Mouse (Mus musculus): Measurements from ENCODE around the gene Hoxa7. TPM values are rescaled to one million over a fixed set of nuclear protein-coding genes. Genes with fewer than 3 reads are reported as not detected.
A peak's percentile ranks its signal among the peaks of the same experiment; 100 is the strongest.

Hoxa7 gene
- total RNA-seq, 1 experiment from 2014 or later: not detected

DNA sequence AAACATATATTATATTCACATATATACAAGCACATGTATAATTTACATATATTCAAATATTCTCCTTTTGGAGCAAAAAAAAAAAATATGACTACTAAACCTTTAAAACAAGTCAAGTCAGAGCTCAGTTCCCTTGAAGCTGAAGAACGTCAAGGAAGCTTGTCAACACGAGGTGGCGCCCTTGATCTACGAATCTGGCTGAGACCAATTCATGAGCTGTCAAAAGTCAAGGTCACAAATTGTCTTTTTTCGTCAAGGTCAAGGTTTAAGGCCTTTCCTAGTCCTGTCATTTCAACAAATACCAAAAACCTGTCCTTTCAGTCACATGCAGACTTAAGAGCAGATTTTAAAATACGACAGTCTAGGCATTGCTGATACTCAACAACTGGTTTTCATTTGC, 35.3 kb upstream of the Hoxa7 start:
- peak; percentile 59 for ATAC-seq (ENCODE audit: extremely low read depth, insufficient number of reproducible peaks, low FRiP score, poor library complexity, severe bottlenecking)

DNA sequence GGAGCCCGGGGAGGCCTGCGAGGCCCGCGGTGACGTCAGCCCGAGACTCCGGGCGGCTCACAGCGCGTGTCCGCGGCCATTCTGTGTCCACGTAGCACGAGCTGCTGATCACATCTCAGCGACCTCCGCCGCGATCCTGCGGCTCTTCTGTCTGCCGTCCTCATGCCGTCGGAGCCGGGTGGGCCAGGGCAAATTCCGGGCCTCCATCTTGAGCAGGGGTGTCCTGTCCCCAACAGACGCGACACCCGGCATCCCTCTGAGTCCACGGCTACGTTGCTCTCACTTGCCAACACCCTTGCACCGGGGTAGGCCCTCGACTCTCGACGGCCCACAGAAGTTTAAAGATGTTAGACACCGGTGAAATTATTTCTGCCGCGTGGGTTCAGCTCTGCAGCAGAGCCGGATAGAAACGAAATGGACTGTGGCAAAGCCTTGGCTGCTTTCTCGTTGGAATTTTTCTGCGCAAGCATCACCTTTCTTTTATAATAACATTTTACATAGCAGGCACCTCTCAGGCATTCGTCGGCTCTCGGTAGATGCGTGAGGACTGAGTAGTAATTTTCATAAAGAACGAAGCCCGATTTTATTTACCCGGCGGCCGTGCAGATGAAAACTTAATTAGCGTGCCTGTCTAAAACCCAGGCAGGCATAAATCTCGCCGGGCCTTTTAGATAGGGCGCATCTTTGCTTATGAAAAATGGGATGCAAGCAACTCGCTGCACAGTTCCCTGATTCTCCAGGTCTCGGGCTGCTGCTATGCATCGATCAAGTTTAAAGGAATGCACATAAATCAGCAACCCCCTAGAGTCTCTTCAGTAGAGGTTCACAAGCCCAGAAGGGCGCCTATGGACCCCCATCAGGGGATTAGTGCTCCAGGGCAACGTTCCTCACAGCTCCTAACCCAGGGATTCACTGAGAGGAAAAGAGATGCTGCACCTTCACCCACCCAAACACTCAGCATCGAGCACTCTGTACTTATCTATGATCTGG, 32.2 kb upstream of the Hoxa7 start:
- ATAC-seq (ENCODE audit: extremely low read depth, insufficient number of reproducible peaks, low FRiP score, poor library complexity, severe bottlenecking): no peak

DNA sequence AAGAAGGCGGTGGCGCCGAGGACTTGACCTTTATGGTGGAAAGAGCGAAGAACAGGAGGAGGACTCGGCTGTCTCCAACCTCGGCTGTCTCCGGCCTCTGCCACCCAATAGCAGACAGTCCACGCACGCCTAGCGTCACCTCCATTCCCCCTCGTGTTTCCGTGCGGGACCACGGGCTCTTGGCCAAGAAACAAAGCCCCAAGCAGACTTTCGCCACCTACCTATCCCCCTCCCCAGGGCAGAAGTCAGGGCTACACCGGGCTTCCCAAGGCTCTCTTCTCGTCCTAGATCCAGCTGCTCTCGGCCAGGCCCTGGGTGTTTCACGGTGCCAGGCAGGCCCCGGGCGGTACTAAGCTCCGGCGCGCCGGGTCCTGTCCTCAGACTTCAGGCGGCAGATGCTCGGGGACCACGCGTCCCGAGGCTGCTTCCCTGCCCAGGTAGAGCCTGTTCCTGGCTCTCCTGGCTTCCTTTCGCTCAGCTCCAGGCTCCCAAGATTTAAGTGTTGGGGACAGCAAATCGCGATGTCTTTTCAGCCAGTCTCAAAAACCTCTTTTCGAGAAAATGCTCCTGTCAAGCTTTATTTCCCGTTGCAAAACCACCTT, 31.2 kb upstream of the Hoxa7 start:
- ATAC-seq (ENCODE audit: extremely low read depth, insufficient number of reproducible peaks, low FRiP score, poor library complexity, severe bottlenecking): no peak

DNA sequence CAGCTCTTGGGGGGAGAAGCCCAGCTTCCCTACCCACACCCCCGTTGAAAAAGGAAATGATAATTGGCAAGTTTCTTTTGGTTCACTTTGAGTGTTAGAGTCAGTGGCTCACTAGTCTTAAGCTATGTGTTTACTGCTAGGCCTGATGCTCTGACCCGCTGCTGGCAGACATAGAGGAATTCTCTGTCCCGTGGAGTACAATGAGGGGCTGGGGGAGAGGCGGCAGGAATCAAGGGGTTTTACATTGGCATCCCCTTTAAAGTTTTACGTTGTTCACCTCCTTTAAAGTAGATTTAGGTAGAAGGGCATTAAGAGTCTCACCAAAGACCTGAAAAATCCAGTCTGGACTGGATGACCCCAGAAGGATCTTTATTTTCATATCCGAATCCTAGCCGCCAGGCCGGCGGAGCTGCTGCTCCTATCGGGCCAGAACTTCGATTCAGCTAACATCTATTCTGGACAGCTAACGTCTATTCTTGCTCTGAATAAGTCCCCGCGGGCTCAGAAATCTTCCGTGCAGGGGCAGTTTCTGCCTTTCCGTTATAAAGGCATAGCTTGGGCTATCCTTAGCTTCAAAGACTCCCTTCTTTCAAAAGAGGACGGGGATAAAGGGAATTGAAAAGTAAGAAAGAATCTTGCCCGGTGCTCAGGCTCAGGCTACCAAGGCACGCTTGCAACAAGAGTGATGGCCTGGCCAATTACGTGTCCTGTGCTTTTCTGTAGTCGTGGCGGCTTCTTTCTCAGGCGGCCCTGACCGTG, 30.5 kb upstream of the Hoxa7 start:
- ATAC-seq (ENCODE audit: extremely low read depth, insufficient number of reproducible peaks, low FRiP score, poor library complexity, severe bottlenecking): no peak

DNA sequence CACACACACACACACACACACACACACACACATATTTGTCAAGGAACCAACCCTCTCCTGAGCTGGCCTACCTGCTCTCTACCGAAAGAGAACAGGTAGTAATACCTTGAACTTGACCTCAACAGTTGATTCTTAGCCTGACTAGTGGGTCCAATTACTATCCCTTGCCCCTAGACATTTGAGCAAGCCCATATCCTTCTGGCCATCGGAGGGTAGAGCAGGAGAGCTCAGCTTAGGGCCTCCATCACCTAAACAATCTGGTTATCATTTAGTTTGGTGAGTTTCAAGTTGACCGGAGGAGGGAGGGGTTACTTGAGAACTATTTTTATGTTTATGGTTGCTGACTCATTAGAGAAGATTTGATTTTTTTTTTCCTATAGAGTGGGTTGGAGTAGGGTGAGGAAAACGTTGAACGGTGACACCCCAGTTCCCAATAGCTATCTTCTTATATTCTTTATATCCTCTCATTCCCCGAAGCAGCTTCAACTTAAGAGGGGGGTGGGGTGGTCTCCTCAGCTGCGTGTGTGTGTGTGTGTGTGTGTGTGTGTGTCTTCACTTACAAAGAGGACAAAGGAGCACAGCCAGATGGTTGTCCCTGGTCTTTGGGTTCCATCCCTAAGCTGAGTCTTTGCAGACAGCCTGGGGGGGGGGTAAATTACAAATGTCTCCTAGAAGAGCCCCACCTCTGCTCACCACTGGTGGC, 29.7 kb upstream of the Hoxa7 start:
- no peak for ATAC-seq (ENCODE audit: extremely low read depth, insufficient number of reproducible peaks, low FRiP score, poor library complexity, severe bottlenecking)

DNA sequence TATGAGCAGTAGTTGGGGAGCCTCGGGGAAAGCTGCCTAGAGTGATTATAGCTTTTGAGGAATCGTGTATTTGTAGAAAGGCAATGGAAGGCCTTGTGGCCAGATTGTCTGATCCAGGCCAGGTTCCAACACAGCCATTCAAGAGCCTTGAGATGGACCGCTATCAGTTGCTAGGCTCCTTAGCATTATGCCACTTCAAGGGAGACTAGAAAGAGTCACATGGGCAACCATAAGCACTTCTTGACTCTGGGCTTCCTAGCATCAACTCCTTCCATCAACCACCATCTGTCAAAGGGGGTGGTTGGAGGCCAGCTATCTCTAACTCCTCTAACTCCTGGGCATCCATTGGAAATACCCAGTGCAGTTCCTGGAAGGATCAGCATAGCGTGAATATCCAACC, 28.2 kb upstream of the Hoxa7 start:
- no peak for ATAC-seq (ENCODE audit: extremely low read depth, insufficient number of reproducible peaks, low FRiP score, poor library complexity, severe bottlenecking)

DNA sequence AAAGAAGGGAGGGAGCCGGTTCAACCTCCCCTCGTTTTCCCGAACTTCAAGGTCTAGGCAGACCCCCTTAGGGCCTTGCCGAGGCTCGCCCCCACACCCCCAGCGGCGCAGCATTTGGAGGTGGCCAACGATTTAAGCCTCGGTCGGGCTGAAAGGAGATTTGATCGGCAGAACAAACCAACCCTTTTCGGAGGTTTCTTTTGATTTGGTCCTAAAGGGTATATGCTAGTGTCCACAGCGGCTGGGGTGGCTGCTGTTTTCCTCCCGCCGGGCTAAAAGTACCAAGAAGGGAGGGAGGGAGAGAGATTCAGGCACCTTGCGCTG, 27.7 kb upstream of the Hoxa7 start:
- ATAC-seq (ENCODE audit: extremely low read depth, insufficient number of reproducible peaks, low FRiP score, poor library complexity, severe bottlenecking): no peak

DNA sequence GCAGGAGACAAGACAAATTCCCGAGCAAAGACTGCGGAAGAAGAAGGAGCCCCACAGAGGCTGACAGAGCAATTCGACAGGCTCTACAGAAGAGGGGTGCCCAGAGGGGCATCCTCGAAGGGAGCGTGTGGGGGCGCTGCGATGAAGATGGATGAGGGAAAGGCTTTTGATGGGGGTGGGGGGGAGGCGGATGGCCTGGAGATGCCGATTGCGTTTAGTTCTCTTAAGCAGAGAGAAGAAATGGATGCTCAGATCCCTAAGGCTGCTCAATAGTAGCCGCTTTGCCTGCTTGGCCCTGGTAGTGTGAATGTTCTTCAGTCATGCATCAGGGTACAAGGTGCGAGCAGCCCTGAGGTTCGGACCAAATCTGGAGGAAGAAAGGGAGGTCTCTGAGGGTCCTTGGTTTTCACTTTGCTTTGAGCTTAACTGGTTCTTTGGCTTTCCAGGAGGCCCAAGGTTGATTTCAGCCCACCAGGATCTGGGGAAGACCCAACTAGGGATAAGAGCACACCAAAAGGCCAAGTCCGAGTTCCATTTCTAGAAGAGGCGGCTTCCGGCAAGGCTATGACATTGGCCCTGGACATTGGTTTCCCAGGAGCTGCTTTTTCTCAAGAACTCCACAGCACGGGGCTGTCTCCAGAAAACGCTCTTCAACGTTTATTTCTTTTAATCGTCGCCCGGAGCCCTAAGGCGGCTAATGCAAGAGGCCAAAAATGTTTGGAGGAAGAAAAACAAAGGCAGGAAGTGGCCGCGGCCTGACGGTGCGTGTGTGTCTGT, 27.2 kb upstream of the Hoxa7 start:
- no peak for ATAC-seq (ENCODE audit: extremely low read depth, insufficient number of reproducible peaks, low FRiP score, poor library complexity, severe bottlenecking)

DNA sequence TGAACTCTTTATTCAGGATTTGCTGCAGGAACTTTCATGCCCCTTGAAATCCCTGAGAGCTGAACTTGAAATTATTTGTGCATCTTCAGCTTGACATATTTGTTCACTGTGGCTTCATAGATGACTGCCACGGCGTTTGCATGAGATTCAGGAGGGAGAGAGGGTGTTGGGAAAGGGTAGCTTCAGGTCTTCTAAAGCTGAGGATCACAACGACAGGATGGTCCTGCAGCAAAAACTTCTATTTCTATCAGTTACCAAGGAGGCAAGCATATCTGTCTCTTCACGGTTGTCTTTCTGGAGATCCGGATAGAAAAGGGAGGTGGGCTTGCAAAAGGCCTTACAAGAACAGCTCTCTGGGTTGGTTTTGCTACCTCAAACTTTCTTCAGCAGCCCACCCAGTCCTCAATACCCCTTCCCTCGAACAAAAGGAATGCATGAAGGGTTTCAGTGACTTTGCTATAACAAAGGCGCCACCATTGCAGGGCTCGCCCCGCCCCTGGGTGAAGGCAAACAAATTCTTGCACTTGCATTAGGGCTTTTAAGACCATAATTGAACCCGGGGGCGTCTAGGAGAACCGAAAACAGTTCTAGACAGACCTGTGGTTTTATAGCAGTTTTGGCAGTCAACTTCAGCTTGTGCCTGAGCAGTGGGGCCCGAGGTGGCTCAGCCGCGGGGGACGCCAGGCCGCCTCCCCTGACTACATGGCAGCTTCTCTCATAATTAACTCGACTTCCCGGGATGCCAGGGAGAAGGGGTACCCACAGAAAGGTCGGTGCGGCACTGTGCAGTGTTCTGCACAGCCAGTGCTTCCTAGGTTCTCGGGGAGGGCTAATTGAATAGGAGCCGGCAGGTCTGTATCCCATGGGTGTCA, 26.3 kb upstream of the Hoxa7 start:
- ATAC-seq (ENCODE audit: extremely low read depth, insufficient number of reproducible peaks, low FRiP score, poor library complexity, severe bottlenecking): no peak

DNA sequence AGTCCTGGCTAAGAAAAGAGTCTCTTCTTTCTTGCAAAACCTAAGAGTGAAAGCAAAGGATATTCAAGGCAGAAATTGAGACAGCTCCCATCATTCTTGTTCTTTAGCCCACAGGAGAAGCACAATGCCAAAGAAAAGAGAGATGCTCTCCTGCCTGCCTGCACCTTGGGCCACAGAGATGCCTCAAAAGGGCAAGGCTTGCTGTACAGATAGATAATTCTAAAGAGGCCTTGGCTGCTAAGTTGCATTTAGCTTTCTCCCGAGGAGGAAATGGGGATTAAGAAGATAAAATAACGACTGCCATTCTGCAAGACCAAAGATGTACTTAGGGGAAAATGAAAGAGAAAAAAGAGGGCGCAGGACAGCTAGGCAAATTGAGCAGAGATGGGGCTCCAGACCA, 25.3 kb upstream of the Hoxa7 start:
- ATAC-seq (ENCODE audit: extremely low read depth, insufficient number of reproducible peaks, low FRiP score, poor library complexity, severe bottlenecking): no peak

DNA sequence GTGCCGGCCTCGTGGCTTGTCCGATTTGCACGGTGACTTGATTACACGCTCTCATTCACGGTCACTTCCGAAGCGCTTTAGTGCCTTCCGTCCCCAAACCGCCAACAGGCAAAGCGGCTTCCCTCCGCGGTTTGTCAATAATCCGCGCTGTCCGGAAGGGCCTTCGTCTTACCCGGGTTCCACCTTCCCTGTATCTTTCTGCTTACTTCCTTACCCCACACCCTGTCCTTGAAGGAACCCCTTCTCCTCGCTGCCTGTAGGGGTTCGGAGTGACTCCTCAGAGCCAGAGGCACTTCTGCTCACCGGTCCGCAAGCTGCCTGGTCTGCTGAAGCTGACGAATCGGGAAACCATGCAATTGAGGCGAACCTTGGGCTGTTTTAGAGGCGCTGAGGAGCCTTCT, 24.7 kb upstream of the Hoxa7 start:
- 0 out of 2 replicates have a peak, but pooled peaks have one; percentile 27 for ATAC-seq (ENCODE audit: extremely low read depth, insufficient number of reproducible peaks, low FRiP score, poor library complexity, severe bottlenecking)

DNA sequence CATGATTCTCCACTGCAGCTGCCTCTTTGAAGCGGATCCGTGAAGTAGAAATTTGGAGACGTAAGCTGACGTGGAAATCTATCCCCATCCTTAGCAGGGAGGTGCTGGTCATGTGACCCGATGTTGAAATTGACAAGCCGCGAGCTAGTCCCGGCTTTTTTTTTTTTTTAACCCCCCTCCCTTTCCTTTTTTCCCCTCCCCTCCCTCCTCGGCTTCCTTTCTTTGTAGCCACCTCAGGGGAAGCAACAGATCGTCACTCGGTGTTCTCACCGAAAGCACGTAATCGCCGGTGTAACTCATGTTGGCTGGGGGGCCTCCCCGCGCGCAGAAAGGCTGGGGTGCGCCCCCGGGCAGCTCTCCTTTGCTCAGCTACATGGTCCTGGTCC, 24.1 kb upstream of the Hoxa7 start, which contains the start of gene Hoxa11:
Gene Hoxa11, minus strand, starts transcription at position 54 of the 386 bp plus-strand sequence.
- no peak for ATAC-seq (ENCODE audit: extremely low read depth, insufficient number of reproducible peaks, low FRiP score, poor library complexity, severe bottlenecking)

DNA sequence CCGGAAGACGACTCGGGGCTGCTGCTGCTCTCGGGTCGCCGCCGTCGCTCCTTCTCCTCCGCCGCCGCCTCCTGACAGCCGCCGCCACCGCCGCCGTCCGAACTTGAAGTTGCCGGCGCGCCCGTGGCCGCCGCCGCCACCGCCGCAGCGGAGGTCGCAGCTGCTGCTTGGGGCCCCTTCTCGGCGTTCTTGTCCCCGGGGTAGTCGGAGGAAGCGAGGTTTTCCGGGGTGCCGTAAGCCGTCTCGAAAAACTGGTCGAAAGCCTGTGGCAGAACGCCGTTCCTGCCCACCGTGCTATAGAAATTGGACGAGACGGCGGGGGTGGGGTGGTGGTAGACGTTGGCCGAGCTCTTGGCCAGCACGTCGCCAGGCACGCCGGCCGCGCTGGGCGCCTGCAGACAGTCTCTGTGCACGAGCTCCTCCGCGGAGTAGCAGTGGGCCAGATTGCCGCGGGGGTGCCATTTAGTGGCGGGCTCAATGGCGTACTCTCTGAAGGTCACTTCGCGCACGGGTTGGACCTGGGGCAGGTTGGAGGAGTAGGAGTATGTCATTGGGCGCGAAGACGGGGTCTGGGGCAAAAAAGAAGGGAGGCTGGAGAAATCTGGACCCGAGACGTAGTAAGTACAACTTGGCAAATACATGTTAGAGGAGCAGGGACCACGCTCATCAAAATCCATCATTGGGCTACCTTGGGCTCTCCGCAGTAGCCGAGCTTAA, 23.5 kb upstream of the Hoxa7 start:
- no peak for ATAC-seq (ENCODE audit: extremely low read depth, insufficient number of reproducible peaks, low FRiP score, poor library complexity, severe bottlenecking)

DNA sequence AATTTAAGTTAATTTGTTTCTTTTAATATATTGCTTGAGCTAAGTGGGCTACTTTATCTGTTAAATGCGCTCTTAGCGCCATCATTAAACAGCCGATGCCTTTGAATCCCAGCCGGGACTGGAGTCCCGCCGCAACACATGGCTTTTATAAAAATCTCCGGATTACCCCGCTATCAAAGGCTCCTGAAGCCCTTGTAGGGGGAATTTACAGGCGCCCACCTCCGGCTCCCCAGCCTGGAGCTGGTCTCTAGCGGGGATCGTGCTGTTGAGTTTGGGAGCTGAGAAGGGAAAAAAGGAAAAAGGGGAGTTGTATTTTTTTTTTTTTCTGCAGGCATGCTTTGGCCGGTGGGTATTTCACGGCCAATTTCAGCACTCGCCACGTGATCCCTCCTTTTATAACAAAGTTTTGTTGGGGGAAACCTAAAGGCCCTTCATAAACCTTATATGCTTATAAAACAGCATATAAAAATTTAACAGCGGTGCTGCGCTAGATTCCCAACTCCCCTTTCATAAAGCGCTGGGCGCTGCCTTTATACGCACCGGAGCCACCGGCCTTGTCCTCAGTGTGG, 22.9 kb upstream of the Hoxa7 start:
- ATAC-seq (ENCODE audit: extremely low read depth, insufficient number of reproducible peaks, low FRiP score, poor library complexity, severe bottlenecking): no peak

DNA sequence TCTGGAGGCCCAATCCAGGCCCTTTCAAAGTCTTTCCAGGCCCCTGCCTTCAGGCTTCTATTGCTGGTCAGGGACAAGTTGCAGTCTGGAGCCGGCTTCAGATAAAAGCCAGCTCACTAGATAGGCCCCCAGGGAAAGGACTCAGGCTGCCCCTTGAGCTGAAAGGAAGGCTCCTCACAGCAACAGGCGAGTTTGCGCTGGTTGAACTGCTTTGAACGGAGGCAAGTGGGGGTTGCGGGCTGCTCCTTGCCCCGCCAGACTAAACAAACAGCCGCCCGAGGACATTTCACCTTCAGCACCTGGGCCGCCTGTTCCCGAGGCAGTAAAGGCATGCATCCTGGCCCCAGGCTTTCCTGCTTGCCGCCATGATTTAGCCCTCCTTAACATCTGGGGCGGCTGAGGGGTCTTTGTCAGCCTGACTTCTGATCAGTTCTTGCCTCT, 22.0 kb upstream of the Hoxa7 start:
- no peak for ATAC-seq (ENCODE audit: extremely low read depth, insufficient number of reproducible peaks, low FRiP score, poor library complexity, severe bottlenecking)

DNA sequence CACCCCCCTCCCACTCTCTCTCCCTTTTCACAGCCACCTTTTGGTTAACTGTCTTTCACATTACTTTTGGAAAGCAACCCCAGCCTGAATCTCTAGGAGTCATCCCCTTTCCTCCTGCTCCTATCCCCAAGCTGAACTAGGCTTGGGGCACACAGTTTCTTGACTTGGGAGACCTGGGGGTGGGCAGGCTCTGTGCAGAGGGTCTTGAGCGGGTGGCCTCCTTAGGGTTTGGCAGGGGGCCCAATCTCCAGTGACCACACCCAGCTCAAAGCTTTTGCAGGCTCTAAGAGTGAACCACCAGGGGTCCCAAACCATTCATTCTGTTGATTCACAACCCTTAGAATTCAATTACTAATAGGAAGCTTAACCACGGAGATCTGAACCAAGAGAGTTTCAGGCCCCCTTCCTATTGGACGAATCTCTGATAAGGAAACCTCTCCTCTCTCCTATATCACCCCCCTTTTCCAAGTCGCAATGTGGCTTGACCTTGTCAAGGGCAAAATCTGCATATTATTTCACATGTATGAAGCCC, 21.2 kb upstream of the Hoxa7 start:
- ATAC-seq (ENCODE audit: extremely low read depth, insufficient number of reproducible peaks, low FRiP score, poor library complexity, severe bottlenecking): no peak
